Mouse (Mus musculus): ENCODE measurements at regions not wholly inside any gene's neighbourhood (a gene's known extent, or its start where the extent isn't known, plus 50 kb on each side); places are given as distances from the start of the nearest gene placed in this dataset.

- no peak for DNase-seq (ENCODE audit: low spot score)
Observed at GRCm38 (mm10) chr4:84032505-84032904, 507.2 kb downstream of the Ccdc171 start.

- DNase-seq (ENCODE audit: low spot score), result no peak
Observed at GRCm38 (mm10) chr4:84035347-84035746, 510.0 kb downstream of the Ccdc171 start.

- DNase-seq (ENCODE audit: low spot score), result no peak
Observed at GRCm38 (mm10) chr4:84037535-84037934, 512.2 kb downstream of the Ccdc171 start.

- no peak for DNase-seq (ENCODE audit: low spot score)
Observed at GRCm38 (mm10) chr4:84050243-84050642, 524.9 kb downstream of the Ccdc171 start.

- DNase-seq (ENCODE audit: low spot score), result no peak
Observed at GRCm38 (mm10) chr4:84056863-84057502, 531.6 kb downstream of the Ccdc171 start.

- no peak for DNase-seq (ENCODE audit: low spot score)
Observed at GRCm38 (mm10) chr4:84060187-84060586, 534.8 kb downstream of the Ccdc171 start.

GRCm38 (mm10) chr4:84063755-84064154, 538.4 kb downstream of the Ccdc171 start:
- DNase-seq (ENCODE audit: low spot score), result no peak

- DNase-seq (ENCODE audit: low spot score), result peak; percentile 36
Observed at GRCm38 (mm10) chr4:84064614-84065456, 539.5 kb downstream of the Ccdc171 start.

GRCm38 (mm10) chr4:84065457-84066124, 540.2 kb downstream of the Ccdc171 start:
- no peak for DNase-seq (ENCODE audit: low spot score)

GRCm38 (mm10) chr4:84067931-84068575, 542.7 kb downstream of the Ccdc171 start:
- DNase-seq (ENCODE audit: low spot score), result no peak

- no peak for DNase-seq (ENCODE audit: low spot score)
Observed at GRCm38 (mm10) chr4:84068947-84069663, 543.8 kb downstream of the Ccdc171 start.

GRCm38 (mm10) chr4:84069681-84070080, 544.3 kb downstream of the Ccdc171 start:
- DNase-seq (ENCODE audit: low spot score), result no peak

GRCm38 (mm10) chr4:84070089-84070488, 544.7 kb downstream of the Ccdc171 start:
- DNase-seq (ENCODE audit: low spot score), result no peak

- DNase-seq (ENCODE audit: low spot score), result no peak
Observed at GRCm38 (mm10) chr4:84072096-84072495, 546.8 kb downstream of the Ccdc171 start.

- no peak for DNase-seq (ENCODE audit: low spot score)
Observed at GRCm38 (mm10) chr4:84076526-84076925, 551.2 kb downstream of the Ccdc171 start.

- DNase-seq (ENCODE audit: low spot score), result no peak
Observed at GRCm38 (mm10) chr4:84079516-84079915, 554.2 kb downstream of the Ccdc171 start.

GRCm38 (mm10) chr4:84081518-84081917, 556.2 kb downstream of the Ccdc171 start:
- no peak for DNase-seq (ENCODE audit: low spot score)

- DNase-seq (ENCODE audit: low spot score), result no peak
Observed at GRCm38 (mm10) chr4:84088166-84088565, 562.8 kb downstream of the Ccdc171 start.

- DNase-seq (ENCODE audit: low spot score), result no peak
Observed at GRCm38 (mm10) chr4:84092509-84092908, 567.2 kb downstream of the Ccdc171 start.

GRCm38 (mm10) chr4:84095237-84095636, 569.9 kb downstream of the Ccdc171 start:
- no peak for DNase-seq (ENCODE audit: low spot score)

- no peak for DNase-seq (ENCODE audit: low spot score)
Observed at GRCm38 (mm10) chr4:84096081-84096480, 570.7 kb downstream of the Ccdc171 start.

All from thymus, postnatal 0 days (tissue).